Mouse (Mus musculus): ENCODE measurements around the gene Pum2.

GRCm38 (mm10) chr12:8657629-8658366 is 16.1 kb upstream of the Pum2 start:
- TF ChIP-seq CHD2 (IDR thresholded peaks at IDR 0.05; ENCODE audit: low read depth, low read length) (no peak), HCFC1 (IDR thresholded peaks at IDR 0.05; ENCODE audit: borderline replicate concordance, insufficient read depth, low read length) (no peak), MAFK (IDR thresholded peaks at IDR 0.05; ENCODE audit: insufficient read depth, low read depth, low read length) (no peak), ZC3H11A (IDR thresholded peaks at IDR 0.05; ENCODE audit: borderline replicate concordance, low read depth, low read length) (no peak), ZNF384 (IDR thresholded peaks at IDR 0.05; ENCODE audit: low read depth, low read length) (no peak)

All from ES-E14 (cell line).